Mouse (Mus musculus) layer of hippocampus, adult 8-10 months (tissue): ENCODE measurements at regions not wholly inside any gene's neighbourhood (a gene's known extent, or its start where the extent isn't known, plus 50 kb on each side); places are given as distances from the start of the nearest gene placed in this dataset.

Source experiments
- DNase-seq, 2 experiments: peaks; one replicate each; pipeline ENCODE4 v3.0.0; 2022; ENCODE audit warnings: low spot score in 2 of 2

DNA sequence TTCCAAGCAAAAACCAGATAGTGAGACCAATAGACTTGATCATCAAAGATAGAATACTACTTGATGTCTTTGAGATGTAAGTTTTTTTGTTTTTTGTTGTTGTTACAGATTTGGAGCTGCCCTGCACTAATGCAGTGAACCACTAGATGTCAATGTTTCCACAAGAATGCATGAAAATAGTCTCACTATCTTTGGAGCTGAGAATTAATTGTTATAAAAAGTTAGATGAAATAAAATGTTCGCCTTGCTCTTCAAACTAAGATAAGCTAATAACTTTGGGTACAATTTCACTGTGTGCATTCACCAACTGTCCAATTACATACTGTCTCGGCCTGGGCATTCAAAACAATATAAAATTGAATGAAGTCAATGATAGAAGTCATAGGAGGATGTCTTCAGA lies 223.2 kb upstream of the Agtr1b start:
- peak; percentile 7 to 51 for DNase-seq

- no peak for DNase-seq
Measured at GRCm38 (mm10) chr3:20551563-20551962, 184.6 kb upstream of the Agtr1b start.

DNA sequence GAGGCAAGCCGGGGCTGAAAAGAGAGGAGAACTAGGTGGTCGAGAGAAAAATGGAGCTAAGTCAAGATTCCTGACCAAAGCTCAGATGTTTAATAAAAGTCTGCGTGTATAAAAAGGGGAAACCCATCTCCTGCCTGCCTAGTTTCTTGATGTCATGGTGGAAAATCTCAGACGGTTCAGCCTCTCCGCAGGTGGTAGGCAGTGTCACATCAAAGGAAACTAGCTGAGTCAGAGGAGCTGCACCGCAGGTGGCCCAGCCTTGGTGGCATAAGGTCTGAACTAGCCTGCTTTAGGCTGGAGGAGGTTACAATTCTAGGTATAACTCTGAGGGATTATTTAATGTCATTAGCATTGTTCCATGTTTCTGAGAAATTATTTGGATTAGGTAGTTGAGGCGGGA lies 177.0 kb upstream of the Agtr1b start:
- DNase-seq, result no peak

DNA sequence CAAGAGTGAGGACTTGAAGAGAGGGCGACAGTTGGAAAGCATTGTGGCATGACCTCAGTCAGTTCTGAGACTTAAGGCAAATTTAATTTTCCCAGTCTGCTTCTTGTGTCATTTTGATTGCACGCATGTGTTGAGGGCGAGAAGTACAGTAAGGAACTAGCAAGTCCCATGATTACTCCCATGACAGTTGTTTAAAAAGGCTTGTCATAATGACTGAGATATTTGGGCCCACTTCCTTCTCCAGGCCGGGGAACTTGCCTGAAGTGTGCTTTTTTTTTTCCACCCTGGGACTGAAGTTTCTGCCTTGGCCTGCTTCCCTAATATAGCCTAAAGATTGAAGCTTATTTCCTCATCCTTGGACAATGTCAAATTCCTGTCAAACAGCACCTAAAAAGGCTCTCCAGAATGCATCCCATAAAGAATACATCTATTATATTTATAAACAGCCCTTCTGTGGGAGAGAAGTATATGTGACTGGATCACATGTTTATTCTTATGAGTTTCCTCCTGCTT lies 171.6 kb upstream of the Agtr1b start:
- DNase-seq, result no peak

DNA sequence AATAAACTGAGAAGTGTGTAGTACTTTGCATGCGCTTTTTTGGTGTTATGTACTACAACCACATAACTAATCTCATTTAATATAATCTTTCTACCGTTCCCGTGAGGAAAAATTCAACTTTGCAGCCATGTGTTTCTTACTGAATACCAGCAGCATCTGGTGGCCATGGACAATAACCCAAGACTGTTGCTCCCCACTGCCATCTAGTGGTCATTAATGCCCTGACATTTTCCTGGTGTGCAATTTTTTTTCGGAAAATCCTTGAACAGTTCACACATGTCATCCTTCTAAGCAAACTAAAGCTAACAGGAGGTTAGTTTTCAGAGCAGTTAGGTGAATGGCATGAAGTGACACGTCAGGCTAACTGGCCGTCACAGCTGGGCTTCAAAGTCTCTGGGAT lies 153.8 kb upstream of the Agtr1b start:
- no peak for DNase-seq

GRCm38 (mm10) chr3:20509192-20509591 lies 142.2 kb upstream of the Agtr1b start:
- DNase-seq, result peak; percentile 34 to 85

DNA sequence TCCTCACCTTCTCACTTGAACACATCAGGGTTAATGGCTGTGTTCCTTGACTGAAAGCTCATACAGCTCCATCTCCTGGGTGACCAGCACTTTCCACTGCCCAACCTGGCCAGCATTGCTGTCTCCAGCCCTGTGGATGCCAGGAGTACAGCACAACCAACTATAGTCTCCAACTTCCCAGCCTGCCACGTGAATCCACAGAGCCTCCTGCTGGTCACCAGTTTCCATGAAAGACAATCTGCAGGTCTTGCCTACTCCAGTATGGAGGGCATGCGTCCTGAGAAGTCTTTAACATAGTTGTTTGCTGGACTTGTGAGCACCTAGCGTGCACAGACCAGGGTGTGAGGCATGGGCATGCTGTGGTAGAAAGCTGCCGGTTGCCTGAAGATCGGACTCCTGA lies 138.6 kb upstream of the Agtr1b start:
- DNase-seq, result no peak
